Mouse (Mus musculus) layer of hippocampus, adult 9-11 months (tissue): ENCODE measurements around the gene Tmem200a.
"Not testable (repeated sequence)": the region's sequence is repeated elsewhere in the genome, so short reads cannot be mapped to it uniquely, and the experiment has no call there.

Experiments
- DNase-seq: peaks from one replicate; pipeline ENCODE4 v3.0.0; 2022

Gene Tmem200a

GRCm38 (mm10) chr10:25962863-25963262 lies 116.0 kb downstream of the Tmem200a start:
- no peak for DNase-seq

DNA sequence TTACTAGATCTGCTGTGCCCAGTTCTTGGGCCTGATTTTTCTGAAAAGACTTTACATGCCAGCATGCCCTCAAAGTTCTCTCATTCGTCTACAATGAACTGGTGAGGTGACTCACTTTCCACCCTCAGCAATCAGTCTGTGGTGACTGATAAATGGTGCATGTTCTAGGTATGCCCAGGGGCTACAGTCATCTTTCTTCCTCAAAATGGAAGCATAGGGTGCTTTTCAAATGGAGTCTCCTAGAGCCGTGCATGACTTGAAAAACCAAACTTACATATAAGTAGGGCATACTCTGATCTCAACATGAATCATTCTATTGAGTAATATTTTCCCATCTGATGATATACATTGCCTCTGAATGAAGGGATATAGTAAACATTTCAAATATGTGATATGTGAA lies 117.8 kb downstream of the Tmem200a start:
- DNase-seq, result no peak

DNA sequence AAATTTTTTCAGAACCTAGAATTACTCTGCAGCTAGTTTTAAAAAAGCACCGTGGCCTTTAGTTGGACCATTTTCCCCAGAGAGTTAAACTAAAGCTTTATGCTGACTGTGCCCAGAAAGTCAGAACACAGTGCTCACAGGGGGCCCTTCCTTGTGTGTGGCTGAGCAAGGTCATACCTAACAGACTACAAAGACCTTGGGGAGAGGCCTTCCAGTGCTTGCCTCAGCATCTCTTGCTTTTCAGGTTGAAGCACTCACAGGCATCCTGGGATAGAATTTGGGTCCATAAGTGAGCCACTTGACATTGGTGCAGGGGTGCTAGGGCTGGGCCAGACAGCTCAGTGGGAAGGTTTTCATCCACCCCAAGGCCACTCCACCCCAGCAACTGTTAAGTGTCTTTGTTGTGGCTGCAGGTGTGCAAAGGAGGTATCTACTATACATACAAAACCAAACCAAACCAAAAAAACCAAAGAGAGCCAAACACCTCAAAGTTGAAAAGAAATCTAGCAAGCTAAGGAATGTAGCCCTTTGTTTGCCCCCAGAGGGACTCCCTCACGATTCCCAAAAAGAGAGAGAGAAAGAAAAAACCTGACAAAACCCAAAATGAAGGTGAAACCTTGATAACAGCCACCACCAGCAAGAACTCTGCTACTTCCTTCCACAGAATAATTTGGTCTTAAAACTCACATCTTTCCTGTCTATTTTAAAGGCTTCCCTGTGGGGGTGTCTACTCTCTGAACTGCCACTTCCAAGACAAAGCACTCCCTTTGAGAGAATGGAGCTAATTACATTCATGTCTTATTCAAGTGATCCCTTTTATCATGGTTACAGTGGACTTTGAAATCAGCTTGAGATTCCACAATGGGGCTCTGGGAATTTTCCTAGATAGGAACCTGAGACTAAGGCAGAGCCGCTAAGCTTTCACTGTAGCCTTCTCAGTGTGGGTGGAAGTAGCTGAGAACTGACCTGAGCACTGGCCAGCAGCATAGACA lies 119.8 kb downstream of the Tmem200a start:
- DNase-seq, result no peak

DNA sequence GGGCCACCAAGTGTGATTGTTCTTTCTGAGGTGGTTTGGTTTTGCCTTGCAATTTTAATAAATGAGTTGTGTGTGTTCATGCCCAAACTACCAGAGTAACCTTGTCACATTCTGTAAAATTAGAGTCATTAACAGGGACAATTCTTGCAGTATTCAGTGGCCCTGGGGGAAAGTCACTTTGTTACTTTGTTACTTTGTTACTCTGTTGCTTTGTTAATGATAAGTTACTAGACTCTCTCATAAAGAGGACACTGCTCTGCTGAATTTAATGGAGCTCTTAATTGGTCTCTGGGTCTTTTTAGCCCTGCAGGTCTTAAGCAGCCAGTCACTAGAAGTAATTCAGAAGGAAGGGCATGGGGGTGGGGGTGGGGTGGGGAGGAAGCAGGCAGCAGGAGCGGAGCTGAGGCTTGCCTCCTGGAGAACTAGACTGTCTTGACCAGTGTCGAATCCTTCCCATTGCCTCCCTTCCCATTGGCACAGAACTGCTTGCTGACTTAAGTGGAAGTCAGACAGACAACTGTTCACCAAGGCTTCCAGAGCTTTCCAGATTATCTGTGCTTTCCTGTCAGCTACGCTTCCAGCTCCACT lies 124.1 kb downstream of the Tmem200a start:
- DNase-seq, result no peak

GRCm38 (mm10) chr10:25952838-25953237 lies 126.0 kb downstream of the Tmem200a start:
- DNase-seq, result no peak

DNA sequence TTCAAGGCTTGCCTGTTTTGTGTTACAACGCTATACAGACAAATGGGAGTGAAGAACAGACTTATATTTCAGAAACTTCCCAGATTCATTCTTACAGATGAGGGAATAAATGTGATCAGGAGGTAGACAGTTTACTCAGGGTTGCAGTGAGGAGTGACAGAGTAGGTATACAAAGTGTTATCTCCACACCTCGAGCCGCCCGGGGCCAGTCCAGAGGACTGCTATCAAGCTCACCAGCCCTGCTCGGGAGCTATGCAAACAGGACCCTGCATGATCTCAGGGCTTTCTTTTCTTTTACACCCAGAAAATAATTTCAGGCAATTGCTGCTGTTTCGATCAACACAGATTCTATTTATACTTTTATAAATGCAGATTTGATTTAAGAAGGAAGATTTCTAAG lies 126.7 kb downstream of the Tmem200a start:
- DNase-seq, result no peak

GRCm38 (mm10) chr10:25945866-25946265 lies 133.0 kb downstream of the Tmem200a start:
- no peak for DNase-seq

DNA sequence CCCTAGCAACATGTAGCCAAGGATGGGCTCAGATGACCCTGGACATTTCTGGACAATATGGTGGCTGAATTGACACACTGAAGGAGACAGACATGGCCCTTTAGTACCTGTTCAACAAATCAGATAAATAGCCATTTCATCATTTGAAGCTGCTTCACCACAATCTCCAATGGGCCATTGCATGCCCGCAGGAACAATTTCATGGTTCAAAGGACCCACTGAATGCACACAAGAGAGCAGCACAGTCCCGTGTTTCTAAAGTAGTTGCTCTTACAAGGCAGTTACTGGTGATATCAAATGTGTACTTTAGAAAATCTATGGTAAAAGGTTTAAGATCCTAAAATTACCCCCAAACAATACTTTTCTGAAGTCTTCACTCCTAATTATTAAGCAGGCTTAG lies 134.2 kb downstream of the Tmem200a start:
- no peak for DNase-seq

- DNase-seq, result no peak
These were observed 147.1 kb downstream of the Tmem200a start for GRCm38 (mm10) chr10:25931796-25932195.

DNA sequence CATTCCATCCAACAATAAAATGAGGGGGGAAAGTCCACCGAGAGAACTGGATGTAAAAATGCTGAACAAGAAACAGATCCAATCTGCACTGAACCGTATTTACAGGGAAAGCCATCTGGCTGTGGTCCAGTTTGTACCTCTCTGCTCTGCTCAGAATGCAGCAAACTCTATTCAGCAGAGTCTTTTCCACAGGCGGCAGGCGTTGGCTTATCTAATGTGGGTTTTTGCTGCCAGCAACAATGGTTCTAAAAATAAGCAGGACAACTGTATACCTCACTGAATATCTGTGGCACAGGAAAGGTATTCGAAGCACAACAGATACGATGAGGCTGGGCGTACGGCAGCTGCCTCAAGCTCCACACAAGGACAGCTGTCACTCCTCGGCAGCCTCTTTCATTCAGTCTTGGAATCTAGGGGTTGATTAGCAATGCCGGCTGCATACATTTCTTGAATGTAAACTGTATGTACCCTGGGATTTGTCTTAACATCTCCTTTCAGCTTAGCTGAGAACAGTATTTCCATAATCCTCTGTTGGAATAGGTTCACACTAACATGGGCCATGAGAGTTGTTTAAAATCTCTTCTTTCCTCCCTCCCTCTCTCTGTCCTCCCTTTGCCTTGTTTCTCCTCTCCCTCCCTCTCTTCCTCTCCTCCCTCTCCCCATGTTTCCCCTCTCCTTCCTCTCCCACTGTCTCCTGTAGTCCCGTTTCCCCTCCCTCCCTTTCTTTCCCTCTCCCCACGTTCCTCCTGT lies 149.3 kb downstream of the Tmem200a start:
- peak; percentile 73 for DNase-seq

GRCm38 (mm10) chr10:25928861-25929368 lies 149.9 kb downstream of the Tmem200a start:
- no peak for DNase-seq

DNA sequence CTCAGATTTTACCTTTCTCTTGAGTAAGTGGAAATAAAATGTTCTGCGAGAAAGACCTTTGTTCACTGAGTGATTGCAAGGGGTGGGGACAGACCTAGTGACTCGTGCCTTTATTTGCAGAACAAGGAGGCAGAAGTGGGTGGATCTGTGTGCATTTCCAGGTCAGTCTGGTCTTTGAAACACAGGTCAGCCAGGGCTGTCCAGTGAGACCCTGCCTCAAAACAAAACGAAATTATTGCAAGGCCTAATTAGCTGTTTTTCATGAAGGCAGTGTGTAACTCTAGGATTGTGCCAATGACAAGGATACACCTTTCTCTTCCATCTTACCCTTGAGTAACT lies 150.4 kb downstream of the Tmem200a start:
- no peak for DNase-seq

- DNase-seq, result no peak
These were observed 151.1 kb downstream of the Tmem200a start for GRCm38 (mm10) chr10:25927553-25928447.

DNA sequence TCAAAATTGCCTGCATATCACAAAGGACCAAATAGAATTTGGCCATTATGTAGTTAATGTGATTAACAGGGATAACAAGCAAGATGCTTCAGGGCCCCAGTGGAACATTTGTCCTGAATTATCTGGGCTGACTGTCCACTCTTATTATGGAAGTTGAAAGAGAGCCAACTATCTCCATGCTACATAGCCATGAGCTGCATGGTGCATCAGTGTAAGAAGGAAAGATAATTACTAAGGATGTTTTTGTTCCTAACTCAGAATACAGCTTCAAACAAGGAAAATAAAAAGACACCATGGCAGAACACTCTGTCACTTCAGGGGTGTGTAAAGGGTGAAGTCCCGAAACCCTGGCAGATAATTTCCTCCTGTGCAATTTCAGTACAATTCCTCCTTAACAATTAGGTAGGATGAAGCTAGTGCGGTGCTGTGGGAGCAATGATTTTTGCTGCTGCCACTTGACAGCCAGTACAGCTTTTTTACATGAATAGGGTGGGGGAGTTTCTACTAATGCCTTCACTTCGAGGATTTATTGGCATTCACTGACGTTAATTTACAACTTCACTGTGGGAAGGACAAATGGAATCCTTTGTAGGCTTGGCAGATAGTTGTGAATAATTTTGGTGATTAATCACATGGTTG lies 158.1 kb downstream of the Tmem200a start:
- DNase-seq, result no peak

DNA sequence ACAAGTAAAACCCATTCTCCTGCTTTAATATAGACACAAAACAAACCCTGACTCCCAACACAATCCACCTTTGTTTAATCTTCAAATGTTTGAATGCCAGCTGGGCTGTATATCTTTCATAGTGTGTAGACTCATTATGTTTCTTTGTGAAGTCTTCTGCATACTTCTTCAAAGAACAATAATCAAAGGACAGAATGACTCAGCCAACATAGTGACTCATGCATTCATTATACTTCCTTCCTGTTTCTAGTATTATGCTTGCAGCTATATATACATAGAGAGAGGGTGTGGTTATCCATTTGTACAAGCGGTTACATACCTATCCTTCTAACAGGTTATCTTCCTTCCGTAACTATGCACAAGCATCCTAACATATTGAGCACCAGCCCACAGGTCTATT lies 160.7 kb downstream of the Tmem200a start:
- no peak for DNase-seq

DNA sequence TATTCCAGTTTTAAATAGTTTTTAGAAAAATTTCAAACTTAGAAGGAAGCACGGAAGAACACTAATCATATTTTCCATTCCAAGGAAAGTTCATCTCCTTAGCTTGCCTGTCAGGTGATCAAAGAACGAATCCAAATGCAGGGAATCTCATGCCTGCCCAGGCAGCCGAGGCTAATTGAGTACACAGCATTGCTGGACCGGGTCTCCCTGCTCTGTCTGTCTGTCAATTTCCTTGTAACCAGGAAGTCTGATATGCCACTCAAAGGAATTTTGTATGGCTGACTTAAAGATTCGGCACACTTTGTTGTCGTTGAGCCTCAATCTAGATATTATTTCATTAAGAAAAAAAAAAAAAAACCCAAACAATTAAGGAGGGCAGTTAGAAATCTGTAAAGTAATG lies 168.6 kb downstream of the Tmem200a start:
- no peak for DNase-seq

GRCm38 (mm10) chr10:25908027-25909012 lies 170.5 kb downstream of the Tmem200a start:
- no peak for DNase-seq

- DNase-seq, result not testable (repeated sequence)
These were observed 184.7 kb downstream of the Tmem200a start for GRCm38 (mm10) chr10:25894126-25894525.

GRCm38 (mm10) chr10:25887225-25887624 lies 191.6 kb downstream of the Tmem200a start:
- no peak for DNase-seq

DNA sequence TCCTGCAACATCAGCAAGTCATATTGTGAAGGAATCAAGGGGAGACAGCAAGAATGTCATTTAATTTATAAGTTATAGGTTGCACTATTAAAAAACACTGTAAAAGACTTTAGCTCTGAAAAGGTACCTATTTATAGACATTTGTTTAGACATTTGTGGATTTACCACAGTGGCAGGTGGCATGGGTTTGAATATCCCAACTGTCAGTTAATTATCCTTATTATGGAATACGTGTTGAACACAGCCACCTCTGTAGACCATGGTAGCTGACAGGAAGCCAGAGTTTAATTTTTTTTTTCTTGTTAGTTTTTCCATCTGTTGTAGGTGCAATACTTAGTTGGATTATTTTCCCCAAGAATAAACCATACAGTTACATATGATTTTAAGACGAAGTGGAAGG lies 194.3 kb downstream of the Tmem200a start:
- DNase-seq, result no peak

GRCm38 (mm10) chr10:25877731-25878130 lies 201.1 kb downstream of the Tmem200a start:
- DNase-seq, result no peak
